Mouse (Mus musculus): ENCODE results near the gene C330007P06Rik. TPM values are rescaled to one million over a fixed set of nuclear protein-coding genes. Genes with fewer than 3 reads are reported as not detected.
"Not testable (repeated sequence)": the region's sequence is repeated elsewhere in the genome, so short reads cannot be mapped to it uniquely, and the experiment has no call there.

The C330007P06Rik gene
- total and polyA plus RNA-seq, 2 experiments from 2014 or later = 16.9 to 22.0 TPM

GRCm38 (mm10) chrX:36799131-36799879 lies 74.6 kb downstream of the C330007P06Rik start:
- no peak overlapping the region for H3K27ac ChIP-seq (ENCODE audit: low read depth, low read length)
- no peaks in the 10 kb centered on the region for H3K9me3 ChIP-seq (ENCODE audit: low read length)
- 47% methylated on average over 6 of the region's 6 CpGs for WGBS
- no peaks in the 10 kb centered on the region for H3K27me3 ChIP-seq (ENCODE audit: insufficient read depth, low read length)
- no peak for DNase-seq (ENCODE audit: low spot score)
- H3K4me2 ChIP-seq (ENCODE audit: low read depth, low read length, poor library complexity, severe bottlenecking) = no peak overlapping the region
- H3K4me1 ChIP-seq (ENCODE audit: insufficient read depth, low read length) = no peaks in the 10 kb centered on the region
- ATAC-seq (ENCODE audit: low FRiP score) = no peak
- no peak for TF ChIP-seq CTCF (IDR thresholded peaks at IDR 0.05)
- H3K4me3 ChIP-seq (ENCODE audit: low read depth, low read length) = no peak overlapping the region
- no peak overlapping the region for H3K9ac ChIP-seq (replicated peaks; ENCODE audit: low read length, poor library complexity, severe bottlenecking)
- 0 out of 2 replicates have a peak, but pooled peaks cover 2% of the 10 kb centered on the region for H3K36me3 ChIP-seq (ENCODE audit: insufficient read depth, low read length)

- not testable (repeated sequence) for H3K4me1 ChIP-seq (ENCODE audit: insufficient read depth, low read length); H3K27ac ChIP-seq (ENCODE audit: low read depth, low read length); H3K27me3 ChIP-seq (ENCODE audit: insufficient read depth, low read length); DNase-seq (ENCODE audit: low spot score); H3K9me3 ChIP-seq (ENCODE audit: low read length); H3K36me3 ChIP-seq (ENCODE audit: insufficient read depth, low read length); H3K9ac ChIP-seq (replicated peaks; ENCODE audit: low read length, poor library complexity, severe bottlenecking); ATAC-seq (ENCODE audit: low FRiP score)
- WGBS = 66% methylated on average over 8 of the region's 8 CpGs
- peak overlapping the region; percentile 46 for H3K4me2 ChIP-seq (ENCODE audit: low read depth, low read length, poor library complexity, severe bottlenecking)
- peak overlapping the region; percentile 53 for H3K4me3 ChIP-seq (ENCODE audit: low read depth, low read length)
Measured at GRCm38 (mm10) chrX:36796734-36797133, 77.2 kb downstream of the C330007P06Rik start.

GRCm38 (mm10) chrX:36796163-36796581 lies 77.7 kb downstream of the C330007P06Rik start:
- Histone ChIP-seq H3K9ac (replicated peaks; ENCODE audit: low read length, poor library complexity, severe bottlenecking) (peak overlapping the region; percentile 50), H3K36me3 (ENCODE audit: insufficient read depth, low read length) (0 out of 2 replicates have a peak, but pooled peaks cover 2% of the 10 kb centered on the region), H3K4me3 (ENCODE audit: low read depth, low read length) (peak overlapping the region; percentile 53), H3K4me2 (ENCODE audit: low read depth, low read length, poor library complexity, severe bottlenecking) (peak overlapping the region; percentile 46), H3K27ac (ENCODE audit: low read depth, low read length) (peak overlapping the region; percentile 76), H3K9me3 (ENCODE audit: low read length) (no peaks in the 10 kb centered on the region), H3K27me3 (ENCODE audit: insufficient read depth, low read length) (no peaks in the 10 kb centered on the region), H3K4me1 (ENCODE audit: insufficient read depth, low read length) (no peaks in the 10 kb centered on the region)
- peak; percentile 80 for TF ChIP-seq CTCF (IDR thresholded peaks at IDR 0.05)
- peak; percentile 90 for ATAC-seq (ENCODE audit: low FRiP score)
- 28% methylated on average over 41 of the region's 41 CpGs for WGBS
- DNase-seq (ENCODE audit: low spot score) = peak; percentile 74

- peak within 1 kb of the TSS; percentile 76 for H3K27ac ChIP-seq (ENCODE audit: low read depth, low read length)
- whole genome bisulfite sequencing = 23% methylated on average over 41 of the region's 41 CpGs
- H3K9me3 ChIP-seq (ENCODE audit: low read length) = no peaks in the 10 kb centered on the region
- TF ChIP-seq CTCF (IDR thresholded peaks at IDR 0.05) = no peak
- 0 out of 2 replicates have a peak, but pooled peaks cover 2% of the 10 kb centered on the region for H3K36me3 ChIP-seq (ENCODE audit: insufficient read depth, low read length)
- no peaks in the 10 kb centered on the region for H3K27me3 ChIP-seq (ENCODE audit: insufficient read depth, low read length)
- no peaks in the 10 kb centered on the region for H3K4me1 ChIP-seq (ENCODE audit: insufficient read depth, low read length)
- H3K9ac ChIP-seq (replicated peaks; ENCODE audit: low read length, poor library complexity, severe bottlenecking) = peak within 1 kb of the TSS; percentile 50
- DNase-seq (ENCODE audit: low spot score) = peak; percentile 89
- peak within 1 kb of the TSS; percentile 46 for H3K4me2 ChIP-seq (ENCODE audit: low read depth, low read length, poor library complexity, severe bottlenecking)
- H3K4me3 ChIP-seq (ENCODE audit: low read depth, low read length) = peak within 1 kb of the TSS; percentile 53
- ATAC-seq (ENCODE audit: low FRiP score) = peak; percentile 92
Measured at GRCm38 (mm10) chrX:36795424-36796162, 78.3 kb downstream of the C330007P06Rik start, which contains the start of gene Slc25a5. Gene Slc25a5, plus strand, starts transcription at chrX:36795651.

GRCm38 (mm10) chrX:36794571-36794970 lies 79.3 kb downstream of the C330007P06Rik start:
- Histone ChIP-seq H3K4me3 (ENCODE audit: low read depth, low read length) (no peak overlapping the region), H3K9ac (replicated peaks; ENCODE audit: low read length, poor library complexity, severe bottlenecking) (no peak overlapping the region), H3K27ac (ENCODE audit: low read depth, low read length) (no peak overlapping the region), H3K27me3 (ENCODE audit: insufficient read depth, low read length) (no peaks in the 10 kb centered on the region), H3K4me1 (ENCODE audit: insufficient read depth, low read length) (no peaks in the 10 kb centered on the region), H3K4me2 (ENCODE audit: low read depth, low read length, poor library complexity, severe bottlenecking) (no peak overlapping the region), H3K9me3 (ENCODE audit: low read length) (no peaks in the 10 kb centered on the region), H3K36me3 (ENCODE audit: insufficient read depth, low read length) (0 out of 2 replicates have a peak, but pooled peaks cover 2% of the 10 kb centered on the region)
- ATAC-seq (ENCODE audit: low FRiP score) (no peak), DNase-seq (ENCODE audit: low spot score) (no peak)
- 57% methylated on average over 5 of the region's 5 CpGs for WGBS
- TF ChIP-seq CTCF (IDR thresholded peaks at IDR 0.05) = no peak

- ATAC-seq (ENCODE audit: low FRiP score) = no peak
- H3K27ac ChIP-seq (ENCODE audit: low read depth, low read length) = no peak overlapping the region
- TF ChIP-seq CTCF (IDR thresholded peaks at IDR 0.05) = no peak
Measured at GRCm38 (mm10) chrX:36789360-36789759, 84.6 kb downstream of the C330007P06Rik start.

More at GRCm38 (mm10) chrX:36789360-36789759, 84.6 kb downstream of the C330007P06Rik start:
- WGBS = 72% methylated on average over 4 of the region's 4 CpGs
- Histone ChIP-seq H3K4me1 (ENCODE audit: insufficient read depth, low read length) (no peaks in the 10 kb centered on the region), H3K9me3 (ENCODE audit: low read length) (no peaks in the 10 kb centered on the region), H3K27me3 (ENCODE audit: insufficient read depth, low read length) (no peaks in the 10 kb centered on the region), H3K9ac (replicated peaks; ENCODE audit: low read length, poor library complexity, severe bottlenecking) (no peak overlapping the region), H3K36me3 (ENCODE audit: insufficient read depth, low read length) (no peaks in the 10 kb centered on the region), H3K4me3 (ENCODE audit: low read depth, low read length) (no peak overlapping the region), H3K4me2 (ENCODE audit: low read depth, low read length, poor library complexity, severe bottlenecking) (no peak overlapping the region)
- no peak for DNase-seq (ENCODE audit: low spot score)

Measured in midbrain, postnatal 0 days (tissue).